Mouse (Mus musculus): ENCODE data around the gene Esp23.
"Not testable (repeated sequence)": the region's sequence is repeated elsewhere in the genome, so short reads cannot be mapped to it uniquely, and the experiment has no call there.

DNA sequence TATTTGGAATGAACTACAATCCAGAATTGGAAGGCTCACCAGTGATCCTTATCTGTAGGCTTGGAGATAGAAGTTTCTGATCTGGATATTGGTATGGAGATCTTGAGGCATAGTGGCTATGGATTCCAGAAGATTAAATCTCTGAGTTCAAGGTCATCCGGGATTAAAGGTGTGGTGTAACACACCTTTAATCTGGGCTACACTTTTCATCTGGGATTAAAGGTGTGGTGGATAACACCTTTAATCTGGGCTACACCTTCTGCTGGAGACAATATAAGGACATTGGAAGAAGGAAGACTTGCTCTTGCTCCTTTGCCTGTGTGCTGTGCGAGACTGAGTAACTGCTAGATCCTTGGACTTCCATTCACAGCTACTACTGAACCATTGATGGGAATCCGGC is 40.4 kb downstream of the Esp23 start, which contains the start of gene Esp24:
- not testable (repeated sequence) for TF ChIP-seq CTCF, EP300 (IDR thresholded peaks at IDR 0.05)
